Mouse (Mus musculus): ENCODE measurements around the gene S100a1. TPM values are rescaled to one million over a fixed set of nuclear protein-coding genes. Genes with fewer than 3 reads are reported as not detected.

Gene S100a1
- polyA plus RNA-seq, 1 experiment from 2014 or later = 6.5 TPM

DNA sequence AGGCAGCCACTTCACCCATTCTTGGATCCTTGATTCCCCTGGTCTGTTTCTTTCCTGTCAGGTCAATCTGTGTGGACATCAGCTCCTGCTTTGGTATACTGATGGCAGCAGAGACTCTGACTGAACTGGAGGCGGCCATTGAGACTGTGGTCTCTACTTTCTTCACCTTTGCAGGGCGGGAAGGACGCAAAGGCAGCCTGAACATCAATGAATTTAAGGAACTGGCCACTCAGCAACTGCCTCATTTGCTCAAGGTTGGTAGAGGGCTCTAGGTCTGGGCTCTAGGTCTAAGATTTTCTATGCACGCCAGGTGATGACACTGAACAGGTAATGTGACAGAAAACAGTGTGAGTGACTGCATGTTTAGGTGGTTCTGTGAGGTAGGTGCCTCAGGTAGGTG is 1.6 kb upstream of the S100a1 start:
- Histone ChIP-seq H3K4me3 (ENCODE audit: low read depth, low read length) (no peak overlapping the region), H3K36me3 (ENCODE audit: control insufficient read depth, insufficient read depth, low read length) (no peaks in the 10 kb centered on the region), H3K4me2 (ENCODE audit: low read depth, low read length, severe bottlenecking) (no peak overlapping the region), H3K9me3 (ENCODE audit: control insufficient read depth, low read length) (no peaks in the 10 kb centered on the region), H3K9ac (ENCODE audit: low read length) (no peak overlapping the region), H3K27ac (ENCODE audit: low read depth, low read length) (no peak overlapping the region), H3K27me3 (ENCODE audit: control insufficient read depth, insufficient read depth, low read length) (peaks cover 12% of the 10 kb centered on the region), H3K4me1 (replicated peaks; ENCODE audit: control insufficient read depth, insufficient read depth, low read length) (peaks cover 3% of the 10 kb centered on the region; the same call in 1 of the 2 replicates)
- WGBS = 84% methylated on average over 4 of the region's 4 CpGs
- DNase-seq (ENCODE audit: low spot score) = no peak
- no peak for ATAC-seq (replicated peaks; ENCODE audit: low FRiP score)

DNA sequence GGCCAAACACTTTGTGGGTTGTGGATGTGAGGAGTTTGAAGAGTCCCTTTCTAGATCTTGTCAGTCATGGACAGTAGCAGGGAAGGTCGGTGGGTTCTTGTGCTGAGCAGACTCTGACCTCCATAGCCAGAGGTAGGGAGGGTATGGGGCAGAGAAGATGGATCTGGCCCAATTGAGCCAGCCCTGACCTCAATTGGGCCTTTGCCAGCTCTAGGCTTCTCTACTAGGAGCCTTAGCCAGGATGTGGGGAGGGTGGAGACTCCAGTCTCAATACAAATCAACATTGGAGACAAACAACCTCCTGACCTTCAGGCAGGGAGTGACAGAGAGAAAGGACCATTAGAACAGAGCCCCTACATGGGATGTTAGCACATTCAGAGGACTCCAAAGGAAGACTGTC is 1.1 kb upstream of the S100a1 start:
- Histone ChIP-seq H3K27me3 (ENCODE audit: control insufficient read depth, insufficient read depth, low read length) (peaks cover 12% of the 10 kb centered on the region), H3K4me1 (replicated peaks; ENCODE audit: control insufficient read depth, insufficient read depth, low read length) (peaks cover 3% of the 10 kb centered on the region; the same call in 1 of the 2 replicates), H3K9ac (ENCODE audit: low read length) (peak overlapping the region; percentile 33; the same call in 1 of the 2 replicates), H3K27ac (ENCODE audit: low read depth, low read length) (no peak overlapping the region), H3K4me3 (ENCODE audit: low read depth, low read length) (peak overlapping the region; percentile 22; the same call in 1 of the 2 replicates), H3K9me3 (ENCODE audit: control insufficient read depth, low read length) (no peaks in the 10 kb centered on the region), H3K36me3 (ENCODE audit: control insufficient read depth, insufficient read depth, low read length) (no peaks in the 10 kb centered on the region), H3K4me2 (ENCODE audit: low read depth, low read length, severe bottlenecking) (peak overlapping the region; percentile 66)
- ATAC-seq (replicated peaks; ENCODE audit: low FRiP score) (no peak), DNase-seq (ENCODE audit: low spot score) (no peak)
- WGBS = 57% methylated on average over 1 of the region's 1 CpGs

DNA sequence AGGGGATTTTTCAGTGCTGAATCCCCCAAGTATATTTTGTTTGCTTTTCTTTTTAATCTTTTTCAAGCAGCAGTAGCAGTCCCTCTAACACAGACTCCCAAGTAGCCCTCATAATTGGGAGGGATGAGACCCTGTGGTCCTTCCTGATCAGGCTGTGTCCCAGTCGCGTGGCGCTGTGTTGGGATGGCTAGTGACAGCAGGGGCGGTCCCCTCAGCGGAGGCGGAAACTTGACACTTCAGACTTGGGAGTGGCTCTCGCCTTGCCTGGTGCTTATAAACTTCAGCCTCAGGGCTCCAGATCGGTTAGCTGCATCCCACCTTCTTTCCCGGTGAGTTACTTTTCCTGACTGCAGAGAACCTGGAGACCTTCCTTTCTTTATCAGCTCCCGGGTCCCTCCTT is 499 bp upstream of the S100a1 start:
- Histone ChIP-seq H3K4me1 (replicated peaks; ENCODE audit: control insufficient read depth, insufficient read depth, low read length) (peaks cover 3% of the 10 kb centered on the region; the same call in 1 of the 2 replicates), H3K36me3 (ENCODE audit: control insufficient read depth, insufficient read depth, low read length) (no peaks in the 10 kb centered on the region), H3K27ac (ENCODE audit: low read depth, low read length) (no peak overlapping the region), H3K9me3 (ENCODE audit: control insufficient read depth, low read length) (no peaks in the 10 kb centered on the region), H3K4me3 (ENCODE audit: low read depth, low read length) (peak overlapping the region; percentile 22), H3K27me3 (ENCODE audit: control insufficient read depth, insufficient read depth, low read length) (peaks cover 12% of the 10 kb centered on the region), H3K4me2 (ENCODE audit: low read depth, low read length, severe bottlenecking) (peak overlapping the region; percentile 66), H3K9ac (ENCODE audit: low read length) (peak overlapping the region; percentile 33)
- under 1% methylated on average over 10 of the region's 10 CpGs for WGBS
- ATAC-seq (replicated peaks; ENCODE audit: low FRiP score) (peak; percentile 68), DNase-seq (ENCODE audit: low spot score) (peak; percentile 74)

DNA sequence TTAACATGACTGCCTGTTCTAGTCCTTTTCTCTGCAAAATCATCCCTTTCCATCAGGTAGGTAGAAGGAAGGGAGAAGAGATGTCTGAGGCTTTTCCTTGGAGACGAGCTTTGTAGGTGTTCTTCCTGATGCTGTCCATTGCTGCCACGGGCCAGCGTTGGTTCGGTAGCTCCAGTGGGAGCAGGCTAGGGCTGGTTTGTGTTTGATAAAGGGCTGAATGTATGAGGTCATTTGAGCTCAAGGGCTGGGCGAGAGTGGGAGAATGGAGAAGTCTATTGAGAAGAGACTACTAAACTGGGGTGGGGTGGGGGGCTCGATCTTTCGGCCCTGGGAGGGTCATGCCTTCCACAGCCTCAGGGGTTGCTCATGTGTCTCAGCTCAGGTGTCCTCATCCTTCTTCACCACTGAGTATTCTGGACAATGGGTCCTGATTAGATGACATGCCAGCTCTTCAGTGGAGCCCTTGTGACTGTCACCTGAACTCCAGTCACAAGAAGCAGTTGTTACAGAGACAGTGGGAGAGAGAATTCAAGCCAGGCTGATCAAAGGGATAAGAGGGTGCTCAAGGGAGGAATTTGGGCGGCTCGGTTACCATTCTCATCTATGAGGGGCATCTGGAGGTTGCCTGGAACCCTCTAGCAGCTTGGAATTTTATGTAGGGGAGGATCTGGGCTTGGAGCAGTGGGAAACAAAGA is 1.1 kb downstream of the S100a1 start:
- H3K27ac ChIP-seq (ENCODE audit: low read depth, low read length) = no peak overlapping the region
- H3K27me3 ChIP-seq (ENCODE audit: control insufficient read depth, insufficient read depth, low read length) = peaks cover 12% of the 10 kb centered on the region
- ATAC-seq (replicated peaks; ENCODE audit: low FRiP score) (no peak), DNase-seq (ENCODE audit: low spot score) (no peak)
- no peaks in the 10 kb centered on the region for H3K36me3 ChIP-seq (ENCODE audit: control insufficient read depth, insufficient read depth, low read length)
- H3K9me3 ChIP-seq (ENCODE audit: control insufficient read depth, low read length) = no peaks in the 10 kb centered on the region
- H3K4me2 ChIP-seq (ENCODE audit: low read depth, low read length, severe bottlenecking) = no peak overlapping the region
- 79% methylated on average over 9 of the region's 9 CpGs for WGBS
- no peak overlapping the region for H3K4me3 ChIP-seq (ENCODE audit: low read depth, low read length)
- H3K9ac ChIP-seq (ENCODE audit: low read length) = no peak overlapping the region
- H3K4me1 ChIP-seq (replicated peaks; ENCODE audit: control insufficient read depth, insufficient read depth, low read length) = peaks cover 3% of the 10 kb centered on the region; the same call in 1 of the 2 replicates

DNA sequence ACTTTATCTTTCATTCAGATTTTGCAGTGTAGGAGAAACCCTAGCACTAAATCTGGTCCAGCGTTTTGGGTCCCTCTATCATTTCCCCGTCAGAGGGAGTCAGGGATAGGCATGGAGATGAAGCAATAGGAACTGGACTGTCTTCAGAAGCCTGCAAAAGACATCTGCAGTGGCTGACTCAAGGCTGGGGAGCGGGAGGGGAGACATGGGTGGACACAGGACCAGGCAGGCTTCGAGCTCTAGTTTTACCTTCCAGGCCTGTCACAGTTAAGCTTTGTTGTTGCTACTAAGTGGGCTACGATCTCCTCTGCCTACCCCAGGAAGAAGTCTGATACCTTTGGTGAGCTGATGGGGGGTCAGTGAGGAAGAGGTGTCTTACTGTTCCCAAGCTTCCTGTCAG is 1.9 kb downstream of the S100a1 start:
- Histone ChIP-seq H3K27me3 (ENCODE audit: control insufficient read depth, insufficient read depth, low read length) (peaks cover 12% of the 10 kb centered on the region), H3K9ac (ENCODE audit: low read length) (no peak overlapping the region), H3K27ac (ENCODE audit: low read depth, low read length) (no peak overlapping the region), H3K4me2 (ENCODE audit: low read depth, low read length, severe bottlenecking) (no peak overlapping the region), H3K4me1 (replicated peaks; ENCODE audit: control insufficient read depth, insufficient read depth, low read length) (peaks cover 10% of the 10 kb centered on the region; the same call in 1 of the 2 replicates), H3K36me3 (ENCODE audit: control insufficient read depth, insufficient read depth, low read length) (no peaks in the 10 kb centered on the region), H3K9me3 (ENCODE audit: control insufficient read depth, low read length) (no peaks in the 10 kb centered on the region), H3K4me3 (ENCODE audit: low read depth, low read length) (no peak overlapping the region)
- ATAC-seq (replicated peaks; ENCODE audit: low FRiP score) (no peak), DNase-seq (ENCODE audit: low spot score) (no peak)
- WGBS = 88% methylated on average over 5 of the region's 5 CpGs

DNA sequence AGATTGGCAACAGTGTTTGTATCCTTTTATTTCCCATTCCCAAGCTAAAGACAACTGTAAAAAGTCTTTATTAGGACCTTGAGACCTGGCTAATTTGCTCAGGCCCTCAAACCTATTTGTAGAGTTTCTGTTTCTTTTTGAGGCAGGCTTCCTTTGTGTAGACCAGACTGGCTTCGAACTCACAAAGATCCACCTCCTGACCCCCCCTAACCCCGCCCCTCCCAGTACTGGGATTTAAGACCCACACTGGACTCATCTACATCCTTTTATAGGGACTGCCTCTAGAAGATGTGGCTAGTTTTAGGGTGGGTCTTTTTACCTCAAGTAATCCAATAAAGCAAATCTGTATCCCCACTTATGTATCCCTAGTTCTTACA is 4.5 kb downstream of the S100a1 start:
- H3K36me3 ChIP-seq (ENCODE audit: control insufficient read depth, insufficient read depth, low read length) = peaks cover 4% of the 10 kb centered on the region; the same call in 1 of the 2 replicates
- DNase-seq (ENCODE audit: low spot score) = no peak
- peak overlapping the region; percentile 35; the same call in 1 of the 2 replicates for H3K4me2 ChIP-seq (ENCODE audit: low read depth, low read length, severe bottlenecking)
- peaks cover 10% of the 10 kb centered on the region; the same call in 1 of the 2 replicates for H3K4me1 ChIP-seq (replicated peaks; ENCODE audit: control insufficient read depth, insufficient read depth, low read length)
- H3K9me3 ChIP-seq (ENCODE audit: control insufficient read depth, low read length) = no peaks in the 10 kb centered on the region
- no peak overlapping the region; the same call in 1 of the 2 replicates for H3K9ac ChIP-seq (ENCODE audit: low read length)
- ATAC-seq (replicated peaks; ENCODE audit: low FRiP score) = peak; percentile 29
- H3K27me3 ChIP-seq (ENCODE audit: control insufficient read depth, insufficient read depth, low read length) = peaks cover 5% of the 10 kb centered on the region
- WGBS = 6% methylated on average over 2 of the region's 2 CpGs
- H3K4me3 ChIP-seq (ENCODE audit: low read depth, low read length) = peak overlapping the region; percentile 93; the same call in 1 of the 2 replicates
- H3K27ac ChIP-seq (ENCODE audit: low read depth, low read length) = 0 out of 2 replicates have a peak overlapping the region, but pooled peaks have one; percentile 4

DNA sequence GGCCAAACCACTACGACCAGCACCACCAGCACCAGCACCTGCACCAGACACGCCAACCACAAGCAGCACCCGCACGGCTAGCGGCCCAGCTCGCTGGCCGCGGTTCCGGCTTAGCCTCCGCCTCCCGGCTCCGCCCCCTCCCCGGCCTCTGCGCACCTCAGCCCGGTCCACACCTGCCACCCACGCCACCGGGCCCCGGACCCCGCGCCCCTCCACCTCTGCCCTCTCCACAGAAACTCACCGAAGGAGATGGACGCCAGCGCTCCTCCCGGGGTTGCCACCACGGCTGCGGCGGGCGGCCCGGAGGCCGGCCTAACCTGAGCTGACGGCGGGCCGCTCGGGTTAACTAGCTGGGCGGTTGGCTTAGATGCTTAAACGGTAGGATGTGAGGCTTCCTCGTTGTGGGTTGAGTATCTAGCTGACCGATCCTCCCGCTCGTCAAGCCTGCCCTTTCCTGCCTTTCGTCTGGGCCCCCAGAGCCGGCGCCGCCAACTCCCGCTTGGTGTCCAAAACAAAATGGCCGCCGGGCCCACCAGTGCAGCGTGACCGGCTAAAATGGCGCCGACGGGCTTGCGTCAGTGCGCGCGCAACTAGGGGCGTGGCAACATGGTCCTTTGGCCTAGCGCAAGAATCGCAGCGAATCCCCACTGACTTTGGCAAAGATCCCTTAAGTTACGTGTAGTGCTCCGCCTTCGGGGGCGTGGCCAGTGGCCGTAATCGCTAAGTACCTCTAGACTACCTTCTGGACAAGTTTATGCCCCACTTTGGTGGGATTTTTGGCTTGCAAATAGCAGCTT is 5.0 kb downstream of the S100a1 start, which contains the start of gene Chtop:
TSS of gene Chtop (minus strand) at position 549 of the 797 bp plus-strand sequence.
- peak; percentile 100 for DNase-seq (ENCODE audit: low spot score)
- H3K4me2 ChIP-seq (ENCODE audit: low read depth, low read length, severe bottlenecking) = peak within 1 kb of the TSS; percentile 59
- H3K9ac ChIP-seq (ENCODE audit: low read length) = peak within 1 kb of the TSS; percentile 99
- H3K27me3 ChIP-seq (ENCODE audit: control insufficient read depth, insufficient read depth, low read length) = peaks cover 5% of the 10 kb centered on the region
- no peaks in the 10 kb centered on the region for H3K9me3 ChIP-seq (ENCODE audit: control insufficient read depth, low read length)
- peaks cover 4% of the 10 kb centered on the region; the same call in 1 of the 2 replicates for H3K36me3 ChIP-seq (ENCODE audit: control insufficient read depth, insufficient read depth, low read length)
- under 1% methylated on average over 65 of the region's 66 CpGs for WGBS
- H3K27ac ChIP-seq (ENCODE audit: low read depth, low read length) = peak within 1 kb of the TSS; percentile 77
- peaks cover 9% of the 10 kb centered on the region; the same call in 1 of the 2 replicates for H3K4me1 ChIP-seq (replicated peaks; ENCODE audit: control insufficient read depth, insufficient read depth, low read length)
- H3K4me3 ChIP-seq (ENCODE audit: low read depth, low read length) = peak within 1 kb of the TSS; percentile 93
- ATAC-seq (replicated peaks; ENCODE audit: low FRiP score) = peak; percentile 94

DNA sequence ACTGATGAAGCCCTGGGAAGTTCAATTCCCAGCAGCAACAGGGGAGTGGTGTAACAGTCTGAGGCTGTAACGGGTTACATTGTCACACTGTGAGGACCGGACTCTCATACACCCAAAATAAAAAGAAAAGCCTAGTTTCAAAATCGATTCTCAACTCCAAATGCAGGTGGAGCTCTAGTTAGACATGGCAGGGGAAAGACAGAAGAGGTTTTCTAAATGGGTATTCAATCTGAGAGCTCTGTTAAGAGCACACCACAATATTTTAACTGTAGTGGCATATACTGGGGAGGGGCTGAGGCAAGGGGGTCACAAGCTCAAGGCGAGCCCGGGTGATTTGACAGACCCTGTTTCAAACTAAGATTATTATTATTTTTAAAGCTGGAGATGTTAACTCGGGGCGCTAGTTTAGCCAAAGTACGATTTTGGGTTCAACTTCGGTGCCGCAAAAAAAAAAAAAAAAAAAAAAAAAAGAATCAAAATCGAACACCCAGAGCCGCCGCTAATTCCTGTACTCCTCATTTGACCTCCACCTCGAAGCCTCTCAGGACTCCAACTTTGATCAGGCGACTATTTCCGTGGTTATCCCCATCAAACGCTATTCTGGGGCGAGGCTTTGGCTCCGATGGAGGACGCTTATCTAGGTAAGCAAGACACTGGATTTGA is 5.8 kb downstream of the S100a1 start:
- Histone ChIP-seq H3K9ac (ENCODE audit: low read length) (peak overlapping the region; percentile 99), H3K4me2 (ENCODE audit: low read depth, low read length, severe bottlenecking) (peak overlapping the region; percentile 59), H3K27me3 (ENCODE audit: control insufficient read depth, insufficient read depth, low read length) (peaks cover 3% of the 10 kb centered on the region; the same call in 1 of the 2 replicates), H3K4me1 (replicated peaks; ENCODE audit: control insufficient read depth, insufficient read depth, low read length) (peaks cover 7% of the 10 kb centered on the region; the same call in 1 of the 2 replicates), H3K9me3 (ENCODE audit: control insufficient read depth, low read length) (no peaks in the 10 kb centered on the region), H3K36me3 (ENCODE audit: control insufficient read depth, insufficient read depth, low read length) (peaks cover 4% of the 10 kb centered on the region; the same call in 1 of the 2 replicates), H3K27ac (ENCODE audit: low read depth, low read length) (no peak overlapping the region), H3K4me3 (ENCODE audit: low read depth, low read length) (peak overlapping the region; percentile 93)
- ATAC-seq (replicated peaks; ENCODE audit: low FRiP score) (no peak), DNase-seq (ENCODE audit: low spot score) (no peak)
- whole genome bisulfite sequencing = 5% methylated on average over 20 of the region's 20 CpGs
